ENCODE assay signal across 13 mouse cellular contexts in the genomic region with DNA sequence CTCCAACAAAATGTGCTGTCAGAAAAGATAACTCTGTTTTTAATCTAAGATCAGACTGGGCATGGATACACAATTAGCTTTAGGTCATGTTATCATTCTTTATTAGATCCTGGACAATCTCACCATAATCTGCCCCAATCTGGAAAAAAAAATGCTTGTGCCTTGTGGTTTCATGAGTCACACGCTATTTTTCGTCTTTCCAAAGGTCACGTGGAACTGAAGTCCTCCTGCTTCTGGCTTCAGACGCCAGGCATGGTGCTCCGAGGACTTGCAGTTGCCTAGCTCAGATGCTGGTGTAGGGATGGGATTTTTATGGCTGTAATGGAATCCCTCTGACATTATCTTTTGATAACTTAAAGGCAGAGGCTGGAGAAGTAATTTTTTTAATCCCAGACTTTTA. TPM values are rescaled to one million over a fixed set of nuclear protein-coding genes. Genes with fewer than 3 reads are reported as not detected.
DNase-seq lines count a peak whose midpoint lies in the region; TF ChIP-seq lines count a peak whose summit lies in the region.
"Not testable (repeated sequence)": the region's sequence is repeated elsewhere in the genome, so short reads cannot be mapped to it uniquely, and the experiment has no call there.
"Had no signal": no experiment of that assay in that cellular context is flagged by ENCODE, and none has a peak within 500 bp of the region (broad histone marks: within the 10 kb centered on the region; RNA-seq: fewer than 3 reads in every experiment).

No protein-coding gene starts in this region.

- H3K27ac ChIP-seq in bone marrow macrophage, adult 2 months (ENCODE audit: insufficient read depth, low read depth, low read length): peak overlapping the region; percentile 69

- TF ChIP-seq POLR2A in bone marrow macrophage, adult 2 months (IDR thresholded peaks at IDR 0.05; ENCODE audit: borderline replicate concordance, low read depth, low read length): not testable (repeated sequence)
- TF ChIP-seq POLR2A in myocyte (IDR thresholded peaks at IDR 0.05; ENCODE audit: insufficient read length, low read depth): peak; percentile 30

- not testable (repeated sequence) for H3K79me2 ChIP-seq in myocyte (ENCODE audit: control insufficient read depth, insufficient read depth)

- H3ac ChIP-seq in myocyte (ENCODE audit: control insufficient read depth, insufficient read length): not testable (repeated sequence)

- not testable (repeated sequence) for H3K4me1 ChIP-seq in bone marrow macrophage, adult 2 months (ENCODE audit: control insufficient read depth, insufficient read depth, low read length)

- not testable (repeated sequence) for H3K36me3 ChIP-seq in myocyte (ENCODE audit: control insufficient read depth, insufficient read depth)

- not testable (repeated sequence) for H3K27me3 ChIP-seq in myocyte (ENCODE audit: control insufficient read depth, insufficient read depth, insufficient read length)

- not testable (repeated sequence) for TF ChIP-seq CTCF in bone marrow macrophage, adult 2 months (IDR thresholded peaks at IDR 0.05; ENCODE audit: low read depth, low read length)

- not testable (repeated sequence) for H3K4me3 ChIP-seq in bone marrow macrophage, adult 2 months (ENCODE audit: insufficient read depth, low read length); myocyte

- DNase-seq in 416B (ENCODE audit: low read depth): peak; percentile 64
- DNase-seq in MN1 (ENCODE audit: low spot score): peak; percentile 28
- DNase-seq in adrenal gland, adult (ENCODE audit: inconsistent age in 2 of 2, low spot score in 1 of 2): peak; percentile 12 to 37
- peak; percentile 4 for DNase-seq in adrenal gland, postnatal 14 days

- peak overlapping the region; percentile 75 for H3K4me2 ChIP-seq in myocyte (ENCODE audit: low read depth)

TF ChIP-seq in myocyte, 11 proteins besides CTCF, POLR2A, EP300 and RAD21:
- TF ChIP-seq MYOG (IDR thresholded peaks at IDR 0.05; ENCODE audit: control insufficient read depth in 1 of 3, insufficient read depth in 1 of 3, insufficient read length in 2 of 3, low read depth in 2 of 3): peak in 1 of 3 experiments; percentile 17
- peak; percentile 64 for TF ChIP-seq USF1 (IDR thresholded peaks at IDR 0.05; ENCODE audit: low read depth)
- peak; percentile 46 for TF ChIP-seq POLR2AphosphoS2 (IDR thresholded peaks at IDR 0.05; ENCODE audit: insufficient read length, low read depth)

RNA-seq across cellular contexts. Expression of gene Myl1, which starts 13.6 kb away (rescaled TPM):
- total RNA-seq in adrenal gland, postnatal 14 days (2021): 26.2 and 31.1 TPM in 2 replicates
- polyA plus RNA-seq in bone marrow macrophage, adult 2 months (2012; ENCODE audit: insufficient read depth, insufficient read length, missing spikeins): not detected in 2 replicates
- polyA plus RNA-seq in myocyte (2012; fragmentation: generic; extraction: Trizol): 2,129 TPM
- total RNA-seq: CH12.LX; common myeloid progenitor, adult 5-6 weeks had no signal
- polyA plus RNA-seq: activated CD4-positive, CD25-positive, alpha-beta regulatory T cell, adult 4 months; CD4-positive, CD25-positive, alpha-beta regulatory T cell, adult 4 months; erythroblast, embryonic 14.5 days; G1E; Patski had no signal

Comparison
In these comparisons a context has a peak if more than half of its experiments do, and no peak if none do; other contexts are left out.
1. DNase-seq: peak in every context shown above with its lines; median percentile 64 in 416B; 28 in MN1; 24 in adrenal gland, adult; 4 in adrenal gland, postnatal 14 days.
2. RNA of gene Myl1, which starts 13.6 kb away (polyA plus RNA-seq): 2,129 TPM in myocyte (single experiment); not detected in bone marrow macrophage, adult 2 months; every median in the first group is over 1,000 times any median in the second.